Mouse (Mus musculus): Measurements from ENCODE around the gene Rho. TPM values are rescaled to one million over a fixed set of nuclear protein-coding genes. Genes with fewer than 3 reads are reported as not detected.
A peak's percentile ranks its signal among the peaks of the same experiment; 100 is the strongest.

Rho gene
- polyA plus RNA-seq, 1 experiment from 2014 or later = not detected

DNA sequence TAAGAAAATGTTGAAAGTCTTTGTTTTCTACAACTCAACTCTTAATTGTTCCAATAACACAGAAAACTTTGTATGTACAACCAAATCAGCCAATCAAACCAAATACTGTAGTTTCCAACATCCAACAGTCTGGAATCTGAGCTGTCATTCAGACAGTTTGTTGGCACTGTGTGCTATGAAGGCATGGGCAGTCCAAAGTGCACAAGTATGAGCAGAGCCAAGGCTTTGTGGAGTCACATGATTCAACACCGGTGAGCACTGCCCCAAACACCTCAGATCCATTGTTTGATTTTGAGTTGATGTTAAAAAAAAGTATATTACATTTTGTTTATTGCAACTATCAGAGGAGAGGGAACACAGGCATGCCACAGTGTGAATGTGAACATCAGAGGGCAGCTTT is 9.1 kb downstream of the Rho start:
- Histone ChIP-seq H3K9ac (ENCODE audit: low read depth, low read length) (no peak overlapping the region), H3K4me1 (replicated peaks; ENCODE audit: control insufficient read depth, insufficient read depth, low read length) (peaks cover 16% of the 10 kb centered on the region), H3K27me3 (replicated peaks; ENCODE audit: control insufficient read depth, insufficient read depth, low read length) (no peaks in the 10 kb centered on the region), H3K27ac (ENCODE audit: low read depth, low read length) (no peak overlapping the region), H3K4me2 (no peak overlapping the region), H3K9me3 (ENCODE audit: control insufficient read depth, low read length) (no peaks in the 10 kb centered on the region), H3K4me3 (ENCODE audit: low read depth, low read length) (no peak overlapping the region), H3K36me3 (ENCODE audit: control insufficient read depth, insufficient read depth, low read length) (no peaks in the 10 kb centered on the region)
- 73% methylated on average over 1 of the region's 1 CpGs for WGBS
- no peak for DNase-seq (ENCODE audit: low spot score)
- no peak for ATAC-seq (replicated peaks; ENCODE audit: low FRiP score)

DNA sequence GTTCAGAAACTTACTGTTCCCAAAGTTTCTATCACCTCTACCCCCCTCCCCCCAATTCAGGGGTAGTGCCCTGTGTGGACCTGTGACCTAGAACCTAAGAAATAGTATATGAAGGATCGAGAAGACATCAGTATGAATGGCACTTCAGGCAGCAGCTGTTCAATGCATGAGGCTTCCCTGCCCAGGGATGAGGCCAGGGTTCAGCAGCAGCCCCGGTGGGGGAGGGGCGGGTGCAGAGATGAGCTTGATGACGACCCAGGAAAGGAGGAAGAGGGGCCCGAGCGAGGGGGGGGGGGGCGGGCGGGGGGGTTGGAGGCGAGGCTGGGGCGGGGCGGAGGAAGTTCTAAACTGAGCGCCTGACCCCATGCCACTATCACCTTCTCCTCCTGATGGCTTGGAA is 9.6 kb downstream of the Rho start:
- DNase-seq (ENCODE audit: low spot score) = peak; percentile 48
- H3K27ac ChIP-seq (ENCODE audit: low read depth, low read length) = no peak overlapping the region

DNA sequence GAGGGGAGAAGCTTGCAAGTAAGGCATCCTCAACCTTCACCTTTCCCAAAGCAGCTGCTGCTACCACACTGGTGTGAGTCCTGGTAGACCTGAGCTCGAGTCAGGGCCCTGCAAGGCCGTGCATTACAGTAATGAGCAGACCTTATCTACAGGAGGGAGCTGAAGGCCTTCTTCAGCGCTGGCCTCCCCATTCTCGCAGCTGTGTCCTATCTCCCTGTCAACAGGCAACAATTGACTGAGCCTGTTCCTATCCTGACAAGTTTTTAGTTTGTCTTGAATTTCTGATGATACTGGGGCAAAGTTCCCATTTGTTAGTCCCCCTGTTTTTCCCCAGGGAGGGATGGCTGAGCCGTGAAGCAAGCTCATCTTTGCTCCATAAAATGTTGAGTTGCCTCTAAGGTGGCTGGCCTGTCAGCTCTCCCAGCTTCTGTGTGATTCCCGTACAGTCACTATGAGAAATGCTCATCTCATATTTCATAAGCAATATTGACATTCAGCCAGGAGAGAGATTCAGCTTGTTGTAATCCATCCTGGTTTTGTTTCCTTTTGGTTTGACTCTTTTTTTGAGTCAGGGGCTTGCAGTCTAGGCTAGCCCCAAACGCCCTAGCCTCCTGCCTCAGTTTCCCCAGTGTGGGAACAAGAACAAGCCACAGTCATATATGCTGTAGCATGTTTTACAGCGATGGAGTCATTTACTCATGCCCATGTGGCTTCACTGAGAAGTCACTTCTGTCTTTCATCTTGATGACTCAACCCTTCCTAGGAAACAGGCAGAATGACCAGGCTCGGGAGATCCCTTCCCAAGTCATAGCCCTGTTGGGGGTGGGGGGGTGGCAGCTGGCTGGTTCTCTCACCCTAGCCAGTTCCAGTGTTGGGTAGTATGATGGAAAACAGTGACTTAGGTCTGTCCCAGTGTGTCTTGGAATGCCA is 12.2 kb downstream of the Rho start:
- 51% methylated on average over 9 of the region's 9 CpGs for WGBS
- Histone ChIP-seq H3K9ac (ENCODE audit: low read depth, low read length) (no peak overlapping the region), H3K27me3 (replicated peaks; ENCODE audit: control insufficient read depth, insufficient read depth, low read length) (no peaks in the 10 kb centered on the region), H3K4me3 (ENCODE audit: low read depth, low read length) (no peak overlapping the region), H3K9me3 (ENCODE audit: control insufficient read depth, low read length) (no peaks in the 10 kb centered on the region), H3K27ac (ENCODE audit: low read depth, low read length) (no peak overlapping the region), H3K4me2 (no peak overlapping the region), H3K36me3 (ENCODE audit: control insufficient read depth, insufficient read depth, low read length) (no peaks in the 10 kb centered on the region), H3K4me1 (replicated peaks; ENCODE audit: control insufficient read depth, insufficient read depth, low read length) (peaks cover 16% of the 10 kb centered on the region)
- ATAC-seq (replicated peaks; ENCODE audit: low FRiP score) = peak; percentile 58
- DNase-seq (ENCODE audit: low spot score) = no peak

More for the DNA sequence above, 9.6 kb downstream of the Rho start:
- Histone ChIP-seq H3K4me2 (peak overlapping the region; percentile 7; the same call in 1 of the 2 replicates), H3K4me3 (ENCODE audit: low read depth, low read length) (no peak overlapping the region), H3K36me3 (ENCODE audit: control insufficient read depth, insufficient read depth, low read length) (no peaks in the 10 kb centered on the region), H3K9ac (ENCODE audit: low read depth, low read length) (no peak overlapping the region), H3K27me3 (replicated peaks; ENCODE audit: control insufficient read depth, insufficient read depth, low read length) (no peaks in the 10 kb centered on the region), H3K4me1 (replicated peaks; ENCODE audit: control insufficient read depth, insufficient read depth, low read length) (peaks cover 16% of the 10 kb centered on the region), H3K9me3 (ENCODE audit: control insufficient read depth, low read length) (no peaks in the 10 kb centered on the region)
- WGBS = 5% methylated on average over 5 of the region's 12 CpGs
- no peak; the same call in 1 of the 2 replicates for ATAC-seq (replicated peaks; ENCODE audit: low FRiP score)

DNA sequence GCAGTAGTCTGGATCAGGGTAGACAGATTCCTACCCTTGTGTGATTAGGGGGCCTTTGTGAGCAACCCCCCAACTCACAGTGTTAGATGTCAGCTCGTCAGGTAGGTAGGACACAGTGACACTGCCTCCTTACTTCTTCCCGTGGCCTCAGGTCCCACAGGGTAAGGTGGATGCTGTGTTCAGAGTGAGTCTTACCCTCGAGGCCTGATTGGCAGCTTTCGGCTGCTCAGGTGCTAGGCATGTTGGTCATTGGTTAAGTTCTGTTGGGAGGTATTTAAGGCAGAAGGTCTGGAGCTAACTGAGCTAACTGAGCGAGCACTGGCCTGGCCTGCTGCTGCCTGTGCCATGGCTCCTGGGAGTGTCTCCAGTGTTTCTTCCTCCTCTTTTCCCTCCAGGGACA is 13.1 kb downstream of the Rho start, which contains the start of gene H1foo:
Gene H1foo (plus strand): TSS at position 301 of the 400 bp plus-strand sequence.
- WGBS = 79% methylated on average over 5 of the region's 5 CpGs
- Histone ChIP-seq H3K4me3 (ENCODE audit: low read depth, low read length) (no peak within 1 kb of the TSS), H3K27ac (ENCODE audit: low read depth, low read length) (no peak within 1 kb of the TSS), H3K27me3 (replicated peaks; ENCODE audit: control insufficient read depth, insufficient read depth, low read length) (no peaks in the 10 kb centered on the region), H3K36me3 (ENCODE audit: control insufficient read depth, insufficient read depth, low read length) (no peaks in the 10 kb centered on the region), H3K4me1 (replicated peaks; ENCODE audit: control insufficient read depth, insufficient read depth, low read length) (peaks cover 16% of the 10 kb centered on the region), H3K9ac (ENCODE audit: low read depth, low read length) (no peak within 1 kb of the TSS), H3K9me3 (ENCODE audit: control insufficient read depth, low read length) (no peaks in the 10 kb centered on the region), H3K4me2 (no peak within 1 kb of the TSS)
- DNase-seq (ENCODE audit: low spot score) (no peak), ATAC-seq (replicated peaks; ENCODE audit: low FRiP score) (no peak)

DNA sequence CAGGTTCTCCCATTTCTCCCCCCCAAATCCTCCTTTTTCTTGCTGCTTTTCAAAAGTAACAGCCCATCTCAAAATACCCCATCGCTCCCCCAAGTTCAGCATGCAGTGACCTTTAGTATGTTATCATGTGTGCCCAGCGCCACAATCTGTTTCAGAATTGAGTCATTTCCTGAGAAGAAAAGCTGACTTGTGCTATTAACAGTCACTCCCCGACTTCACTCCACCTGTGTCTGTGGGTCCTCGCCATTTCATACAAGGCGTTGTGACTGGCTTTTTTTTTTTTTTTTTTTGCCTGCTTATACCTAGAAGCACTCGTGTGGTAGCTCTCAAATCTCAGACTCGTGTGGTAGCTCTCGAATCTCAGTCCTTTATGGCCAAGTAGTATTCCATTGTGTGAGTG is 14.1 kb downstream of the Rho start:
- H3K27me3 ChIP-seq (replicated peaks; ENCODE audit: control insufficient read depth, insufficient read depth, low read length) = no peaks in the 10 kb centered on the region
- H3K4me2 ChIP-seq = no peak overlapping the region
- ATAC-seq (replicated peaks; ENCODE audit: low FRiP score) (no peak), DNase-seq (ENCODE audit: low spot score) (no peak)
- no peaks in the 10 kb centered on the region for H3K36me3 ChIP-seq (ENCODE audit: control insufficient read depth, insufficient read depth, low read length)
- H3K27ac ChIP-seq (ENCODE audit: low read depth, low read length) = no peak overlapping the region
- H3K9ac ChIP-seq (ENCODE audit: low read depth, low read length) = no peak overlapping the region
- 51% methylated on average over 8 of the region's 8 CpGs for WGBS
- H3K9me3 ChIP-seq (ENCODE audit: control insufficient read depth, low read length) = no peaks in the 10 kb centered on the region
- peaks cover 16% of the 10 kb centered on the region for H3K4me1 ChIP-seq (replicated peaks; ENCODE audit: control insufficient read depth, insufficient read depth, low read length)
- H3K4me3 ChIP-seq (ENCODE audit: low read depth, low read length) = no peak overlapping the region

DNA sequence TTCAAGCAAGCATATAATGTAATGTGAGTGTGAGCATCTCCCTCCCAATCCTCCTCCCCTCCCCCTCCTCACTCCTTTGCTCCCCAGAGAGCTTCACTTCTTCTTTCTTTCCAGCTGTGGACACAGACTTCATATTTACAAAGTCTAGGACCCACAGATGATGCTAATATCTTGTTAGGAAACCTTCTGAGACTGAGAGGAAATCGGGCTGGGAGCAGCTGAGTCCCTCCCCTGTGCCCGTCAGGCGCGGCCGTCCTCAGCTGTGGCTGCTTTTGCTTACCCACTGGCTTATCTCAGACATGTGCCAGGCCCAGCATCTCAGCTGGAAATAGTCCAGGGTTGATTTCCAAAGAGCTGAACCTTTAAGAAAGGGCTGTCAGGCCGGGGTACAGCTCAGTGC is 14.8 kb downstream of the Rho start:
- DNase-seq (ENCODE audit: low spot score) = no peak
- peaks cover 12% of the 10 kb centered on the region for H3K4me1 ChIP-seq (replicated peaks; ENCODE audit: control insufficient read depth, insufficient read depth, low read length)
- H3K4me2 ChIP-seq = no peak overlapping the region

DNA sequence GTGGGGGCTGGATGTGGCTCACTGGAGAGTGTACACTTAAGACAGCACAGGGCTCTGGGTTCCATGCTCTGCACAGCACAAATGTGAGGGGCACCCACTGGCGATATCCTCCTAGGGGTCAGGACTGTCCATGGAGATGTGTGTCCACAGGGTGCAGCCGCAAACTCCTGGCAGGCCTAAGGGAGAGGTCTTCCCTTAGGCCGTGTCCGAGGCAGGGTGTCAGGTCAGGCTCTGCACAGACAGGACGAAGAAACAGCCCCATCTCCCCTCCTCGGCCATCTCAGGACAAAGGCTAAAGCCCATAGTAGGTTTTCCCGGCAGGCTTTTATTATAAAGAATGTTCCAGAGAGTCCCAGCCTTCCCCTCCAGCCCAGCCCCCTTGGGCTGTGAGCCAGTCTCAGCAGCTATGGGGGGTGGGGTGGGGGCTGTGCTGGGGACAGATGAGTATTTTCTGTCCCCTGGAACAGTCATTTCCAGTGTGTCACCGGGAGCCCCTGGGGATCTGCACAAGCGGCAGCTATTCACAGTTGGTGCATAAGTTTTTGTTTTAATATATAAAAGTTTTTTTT is 23.0 kb downstream of the Rho start:
- WGBS = 83% methylated on average over 9 of the region's 9 CpGs
- Histone ChIP-seq H3K9ac (ENCODE audit: low read depth, low read length) (no peak overlapping the region), H3K4me2 (no peak overlapping the region), H3K9me3 (ENCODE audit: control insufficient read depth, low read length) (no peaks in the 10 kb centered on the region), H3K27me3 (replicated peaks; ENCODE audit: control insufficient read depth, insufficient read depth, low read length) (no peaks in the 10 kb centered on the region), H3K36me3 (ENCODE audit: control insufficient read depth, insufficient read depth, low read length) (peaks cover 3% of the 10 kb centered on the region; the same call in 1 of the 2 replicates), H3K4me3 (ENCODE audit: low read depth, low read length) (no peak overlapping the region), H3K4me1 (replicated peaks; ENCODE audit: control insufficient read depth, insufficient read depth, low read length) (peaks cover 9% of the 10 kb centered on the region), H3K27ac (ENCODE audit: low read depth, low read length) (no peak overlapping the region)
- ATAC-seq (replicated peaks; ENCODE audit: low FRiP score) (no peak), DNase-seq (ENCODE audit: low spot score) (no peak)

More for the DNA sequence above, 14.8 kb downstream of the Rho start:
- H3K27ac ChIP-seq (ENCODE audit: low read depth, low read length) = no peak overlapping the region
- no peak overlapping the region for H3K9ac ChIP-seq (ENCODE audit: low read depth, low read length)
- WGBS = 55% methylated on average over 6 of the region's 6 CpGs
- no peaks in the 10 kb centered on the region for H3K27me3 ChIP-seq (replicated peaks; ENCODE audit: control insufficient read depth, insufficient read depth, low read length)
- H3K4me3 ChIP-seq (ENCODE audit: low read depth, low read length) = no peak overlapping the region
- ATAC-seq (replicated peaks; ENCODE audit: low FRiP score) = no peak
- H3K9me3 ChIP-seq (ENCODE audit: control insufficient read depth, low read length) = no peaks in the 10 kb centered on the region
- no peaks in the 10 kb centered on the region for H3K36me3 ChIP-seq (ENCODE audit: control insufficient read depth, insufficient read depth, low read length)

DNA sequence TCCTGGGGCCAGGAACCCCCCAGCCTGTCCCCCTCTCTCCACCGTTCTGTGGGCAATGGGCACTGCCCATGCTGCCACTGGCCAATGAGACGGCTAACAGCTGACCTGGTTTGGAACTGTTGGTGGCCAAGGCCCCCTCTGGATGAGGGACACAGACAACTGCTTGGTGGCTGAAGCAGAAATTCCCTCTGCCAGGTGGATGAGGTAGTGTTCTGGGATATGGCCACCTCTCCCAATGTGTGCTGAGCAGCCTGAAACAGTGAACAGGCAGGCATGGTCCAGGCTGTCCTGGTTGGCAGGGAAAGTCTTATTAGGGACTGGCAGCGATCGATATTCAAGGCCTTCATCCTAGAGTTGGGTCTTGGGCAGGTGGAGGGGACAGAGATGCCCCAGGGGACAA is 23.6 kb downstream of the Rho start:
- Histone ChIP-seq H3K4me1 (replicated peaks; ENCODE audit: control insufficient read depth, insufficient read depth, low read length) (peaks cover 9% of the 10 kb centered on the region), H3K9ac (ENCODE audit: low read depth, low read length) (no peak overlapping the region), H3K27me3 (replicated peaks; ENCODE audit: control insufficient read depth, insufficient read depth, low read length) (no peaks in the 10 kb centered on the region), H3K9me3 (ENCODE audit: control insufficient read depth, low read length) (no peaks in the 10 kb centered on the region), H3K4me3 (ENCODE audit: low read depth, low read length) (no peak overlapping the region), H3K4me2 (no peak overlapping the region), H3K36me3 (ENCODE audit: control insufficient read depth, insufficient read depth, low read length) (peaks cover 3% of the 10 kb centered on the region; the same call in 1 of the 2 replicates), H3K27ac (ENCODE audit: low read depth, low read length) (no peak overlapping the region)
- DNase-seq (ENCODE audit: low spot score) (no peak), ATAC-seq (replicated peaks; ENCODE audit: low FRiP score) (no peak)
- 87% methylated on average over 4 of the region's 4 CpGs for WGBS
